Mouse (Mus musculus) mouse embryonic stem cell (cell line): ENCODE results near the gene Urm1.

Experiments
- in situ Hi-C, 2 experiments: fragments of 300-500 bp; cut with MboI; formaldehyde crosslinking; loops; 1 replicate in 1 of 2; 3 replicates in 1 of 2; pipeline ENCODE4 v1.14.3; 2019 to 2020; ENCODE audit warnings: low sequenced_read_pairs in 2 of 2, low pct_unique_long_range_greater_than_20kb in 1 of 2, mixed read lengths in 1 of 2; ENCODE audit not compliant: unreplicated experiment in 1 of 2

The Urm1 gene

DNA sequence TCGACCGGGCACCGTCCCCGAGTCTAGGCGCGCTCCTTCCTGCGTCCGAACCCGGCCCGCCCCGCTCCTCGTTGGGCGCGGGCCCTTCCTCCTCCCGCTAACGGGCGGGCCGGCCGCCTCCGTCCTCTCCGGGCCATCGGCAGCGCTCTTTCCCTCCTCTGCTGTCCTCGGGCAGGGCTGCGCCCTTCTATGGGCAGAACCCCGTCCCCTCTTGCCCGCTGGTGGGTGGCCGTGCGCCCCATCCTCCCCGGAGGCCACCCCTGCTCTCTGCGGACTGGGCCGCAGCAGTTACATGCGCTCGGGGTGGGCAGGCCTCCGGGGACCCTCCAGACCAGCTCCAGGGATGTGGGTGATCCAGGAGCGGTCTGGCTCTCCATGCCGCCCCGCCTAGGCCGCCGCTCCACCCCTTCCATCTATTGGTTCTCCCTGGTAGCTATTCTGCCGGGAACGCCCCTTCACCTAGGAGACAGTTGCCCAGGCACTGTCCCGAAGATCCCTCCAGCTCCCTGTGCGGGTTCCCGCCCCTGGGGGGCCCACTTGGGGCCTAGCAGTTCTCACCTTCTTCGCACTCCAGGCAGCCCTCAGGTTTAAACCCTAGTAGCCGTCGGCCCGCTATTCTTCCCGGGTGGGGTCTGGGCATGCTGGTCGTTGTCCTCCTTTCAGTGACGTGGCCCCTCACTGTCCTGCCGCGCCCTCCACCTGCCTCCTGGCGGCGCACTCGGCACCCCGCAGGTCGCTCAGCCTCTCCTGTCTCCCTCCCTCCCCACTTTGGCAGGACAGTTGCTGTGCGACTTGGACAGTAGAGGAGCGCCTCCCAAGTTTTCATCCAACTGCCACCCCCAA, 70.3 kb downstream of the Urm1 start:
- in situ Hi-C loops = loop anchor here in 1 of 2 experiments (10.0 kb wide), 1 partner anchor 415 kb away; no protein-coding TSS in a partner anchor

DNA sequence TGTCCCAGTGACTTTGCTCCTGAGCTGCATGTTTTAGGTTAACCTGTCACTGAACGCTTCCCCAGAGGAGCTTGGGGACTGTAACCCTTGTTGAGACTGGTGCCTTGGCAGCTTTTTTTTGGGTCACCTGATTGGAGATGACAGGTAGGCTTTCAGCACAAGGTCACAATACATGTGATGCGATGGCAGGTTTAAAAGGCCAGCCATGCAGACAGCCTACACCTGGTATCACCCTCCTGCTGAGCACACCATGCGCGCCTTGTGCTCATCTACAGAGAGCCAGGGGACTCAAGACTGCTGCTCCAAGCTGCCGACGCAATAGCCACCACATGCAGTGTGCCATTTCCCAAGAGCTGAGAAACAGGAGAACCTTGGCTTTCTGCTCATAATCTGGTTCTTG, 71.9 kb downstream of the Urm1 start:
- in situ Hi-C loops = loop anchor here in 1 of 2 experiments (10.0 kb wide), 1 partner anchor 413 kb away; no protein-coding TSS in a partner anchor
